Mouse (Mus musculus) mouse embryonic stem cell (cell line): Measurements from ENCODE around the gene Trp53i11.

ENCODE experiments used
- in situ Hi-C, 2 experiments: fragments of 300-500 bp; cut with MboI; formaldehyde crosslinking; loops; 1 replicate in 1 of 2; 3 replicates in 1 of 2; pipeline ENCODE4 v1.14.3; 2019 to 2020; ENCODE audit warnings: low sequenced_read_pairs in 2 of 2, low pct_unique_long_range_greater_than_20kb in 1 of 2, mixed read lengths in 1 of 2; ENCODE audit not compliant: unreplicated experiment in 1 of 2

Trp53i11 gene

DNA sequence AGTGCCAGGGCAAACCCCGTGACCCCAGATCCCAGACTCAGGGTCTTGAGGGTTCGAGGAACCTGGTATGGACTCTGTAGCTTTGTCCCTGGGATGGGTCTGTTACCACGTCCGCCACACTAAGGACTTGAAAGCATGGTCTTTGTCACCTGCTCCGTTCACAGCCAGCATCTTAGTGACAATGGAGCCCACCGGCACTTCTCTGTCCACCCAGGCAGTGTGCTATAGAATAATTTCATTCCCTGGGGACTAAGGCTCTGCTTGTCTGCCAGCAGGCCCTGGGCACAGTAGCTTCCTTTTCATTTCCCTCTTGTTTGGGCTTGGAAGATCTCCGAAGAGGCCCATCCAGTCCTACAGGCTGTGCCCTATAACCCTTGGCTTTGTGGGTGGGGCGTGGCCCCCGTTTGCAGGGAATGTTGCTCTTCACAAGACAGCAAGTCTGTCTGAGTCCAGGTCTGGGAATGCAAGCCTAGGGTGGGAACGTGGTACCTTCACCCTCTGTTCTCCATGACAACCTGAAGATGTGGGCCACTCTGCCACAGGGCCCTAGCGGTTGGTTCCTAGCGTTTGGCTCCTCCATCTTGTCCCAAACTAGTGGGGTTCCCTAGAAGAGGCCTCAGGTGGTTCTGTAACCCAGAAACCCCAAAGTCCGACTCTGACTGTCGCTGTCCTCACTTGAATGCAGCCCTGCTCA is 4.3 kb downstream of the Trp53i11 start:
- in situ Hi-C loops, result no loop called here

DNA sequence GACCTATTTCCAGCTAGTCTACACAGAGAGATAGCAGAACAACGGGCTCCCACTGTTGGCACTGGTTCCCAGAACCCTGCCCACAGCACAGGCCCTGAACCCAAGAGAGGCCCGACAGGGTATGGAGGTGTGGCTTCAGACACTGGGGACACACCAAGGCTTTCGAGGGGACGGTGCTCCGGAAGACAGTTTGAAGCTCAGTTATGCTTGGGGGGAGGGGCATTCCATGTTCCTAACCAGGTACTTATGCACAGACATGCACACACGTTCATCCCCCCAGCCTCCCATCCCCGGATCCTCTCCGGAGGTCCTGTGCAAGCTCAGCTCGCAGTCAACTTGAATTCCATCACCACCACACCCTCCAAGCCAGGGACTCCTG is 4.8 kb downstream of the Trp53i11 start:
- in situ Hi-C loops, result no loop called here

DNA sequence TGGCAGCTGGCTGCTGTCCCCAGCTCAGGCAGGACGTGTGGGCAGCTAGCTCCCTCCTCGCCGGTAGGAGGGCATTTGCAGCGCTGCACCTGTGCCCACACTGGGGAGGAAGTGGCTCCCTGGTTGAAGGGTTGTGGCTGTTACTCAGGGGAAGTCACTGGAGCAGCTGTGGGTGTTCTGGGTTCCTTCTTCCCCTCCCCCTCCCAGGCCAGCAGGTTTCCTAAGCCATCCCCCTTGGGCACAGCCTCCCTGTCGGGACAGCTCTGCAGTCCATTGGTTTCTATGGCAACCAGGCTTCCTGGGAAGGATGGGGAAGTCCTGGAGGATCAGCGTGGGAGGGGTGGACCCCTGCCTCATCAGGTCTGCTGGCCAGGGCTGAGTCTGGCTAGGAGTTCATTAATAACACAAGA is 5.3 kb downstream of the Trp53i11 start:
- in situ Hi-C loops, result no loop called here

DNA sequence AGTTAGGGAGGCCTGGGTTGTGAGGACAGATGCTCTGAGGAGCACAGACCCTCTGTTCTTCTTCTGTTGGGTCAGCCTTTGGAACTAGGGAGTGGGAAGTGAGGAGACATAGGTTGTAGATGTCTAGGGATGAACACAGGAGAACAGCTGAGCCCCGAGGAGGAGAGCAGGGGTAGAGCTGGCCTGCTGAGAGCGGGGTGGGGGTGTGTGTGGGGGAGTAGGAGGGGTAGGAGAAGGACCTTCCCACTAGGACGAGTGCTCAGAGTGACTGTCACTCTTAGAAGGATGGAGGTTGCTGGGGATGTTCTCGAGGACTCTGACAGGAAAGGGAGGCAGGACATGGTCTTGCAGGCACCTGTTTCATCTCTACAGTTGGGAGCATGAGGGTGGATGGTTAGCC is 6.5 kb downstream of the Trp53i11 start:
- in situ Hi-C loops, result no loop called here

DNA sequence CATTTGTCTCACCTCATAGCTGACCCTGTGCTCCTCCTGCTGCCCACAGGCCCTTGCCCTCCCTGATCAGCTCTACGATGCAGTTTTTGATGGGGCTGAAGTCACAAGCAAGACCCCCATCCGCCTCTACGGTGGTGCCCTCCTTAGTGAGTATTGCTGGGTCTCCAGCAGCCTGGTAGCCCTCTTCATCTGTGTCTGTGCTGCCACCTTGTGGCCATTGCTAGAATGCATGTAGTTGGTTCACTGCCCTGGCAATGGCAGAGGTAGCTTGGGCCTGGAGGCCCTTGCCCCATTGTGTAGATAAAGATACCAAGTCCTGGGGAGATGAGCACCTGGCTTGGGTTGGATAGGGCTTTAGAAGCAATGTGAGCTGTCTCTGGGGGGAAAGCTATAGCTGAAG is 11.5 kb downstream of the Trp53i11 start:
- in situ Hi-C loops, result no loop called here

DNA sequence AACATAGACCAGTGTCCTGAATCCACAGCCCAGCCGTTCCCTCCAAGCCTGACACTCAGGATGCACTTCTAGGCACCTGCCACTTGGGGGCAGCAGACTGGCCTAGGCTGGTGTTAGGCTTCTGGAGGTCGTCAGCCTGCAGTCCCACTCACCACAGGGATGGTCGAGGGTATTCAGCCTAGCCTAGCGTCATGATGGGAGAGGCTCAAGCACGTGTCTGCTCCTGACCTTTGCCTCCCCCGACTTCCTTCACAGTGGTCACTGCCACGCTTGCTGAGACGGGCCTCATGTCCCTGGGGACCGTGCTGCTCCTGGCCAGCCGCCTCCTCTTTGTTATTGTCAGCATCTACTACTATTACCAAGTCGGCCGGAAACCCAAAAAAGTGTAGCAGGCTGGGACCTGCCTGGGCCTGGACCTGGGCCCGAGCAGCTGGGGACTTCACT is 12.2 kb downstream of the Trp53i11 start:
- in situ Hi-C loops, result no loop called here

DNA sequence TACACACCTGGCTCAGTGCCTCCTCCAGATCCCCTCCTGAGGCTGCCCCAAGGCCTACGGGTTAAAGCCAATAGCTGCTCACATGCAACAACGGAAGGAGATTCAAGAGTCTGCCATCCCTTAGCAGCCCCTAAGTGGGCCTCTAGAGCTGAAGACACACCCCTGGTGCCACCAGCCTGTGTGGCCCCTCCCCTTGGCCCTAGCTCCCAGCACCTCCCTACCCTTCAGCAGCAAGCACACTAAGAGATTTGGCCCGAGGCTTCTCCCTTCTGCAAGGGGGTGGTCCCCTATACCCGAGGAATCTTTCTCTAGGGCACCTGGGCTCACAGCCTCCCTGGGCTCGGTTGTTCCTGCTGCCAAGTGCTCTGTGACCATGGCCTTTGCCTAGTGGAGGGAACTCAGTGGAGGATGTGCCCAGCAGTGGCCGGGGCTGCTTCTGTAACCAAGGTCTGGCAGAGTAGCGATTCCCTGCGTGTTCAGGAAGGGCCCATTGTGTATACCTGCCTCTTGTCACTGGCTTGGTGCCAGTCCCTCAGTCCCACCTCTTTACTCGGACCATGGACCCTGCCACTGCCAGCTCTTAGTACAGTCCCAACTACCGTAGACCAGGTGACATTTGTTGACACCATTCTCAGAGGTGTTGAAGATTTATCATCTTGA is 13.5 kb downstream of the Trp53i11 start:
- in situ Hi-C loops, result loop anchor here in 1 of 2 experiments (25.0 kb wide), 1 partner anchor 211 kb away; no protein-coding TSS in a partner anchor

DNA sequence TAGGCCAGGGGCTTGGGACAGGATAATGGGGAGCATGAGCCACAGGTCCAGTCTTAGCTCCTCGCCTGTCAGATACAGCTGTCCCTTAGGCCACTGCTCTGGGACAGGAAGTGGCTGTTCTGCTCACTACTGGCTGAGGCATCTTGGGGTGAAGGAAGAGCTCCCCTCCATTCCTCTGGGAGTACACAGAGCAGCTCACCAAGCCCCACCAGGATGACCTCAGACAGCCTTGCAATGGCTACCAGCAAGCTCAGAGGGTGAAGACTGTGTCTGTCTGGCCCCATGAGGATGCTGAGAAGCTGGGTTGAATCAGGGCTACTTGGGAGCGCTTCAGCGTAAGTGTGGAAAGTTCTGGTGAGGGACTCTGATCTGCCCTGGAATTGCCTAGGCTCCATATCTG is 14.6 kb downstream of the Trp53i11 start:
- in situ Hi-C loops, result loop anchor here in 1 of 2 experiments (25.0 kb wide), 1 partner anchor 210 kb away; no protein-coding TSS in a partner anchor

DNA sequence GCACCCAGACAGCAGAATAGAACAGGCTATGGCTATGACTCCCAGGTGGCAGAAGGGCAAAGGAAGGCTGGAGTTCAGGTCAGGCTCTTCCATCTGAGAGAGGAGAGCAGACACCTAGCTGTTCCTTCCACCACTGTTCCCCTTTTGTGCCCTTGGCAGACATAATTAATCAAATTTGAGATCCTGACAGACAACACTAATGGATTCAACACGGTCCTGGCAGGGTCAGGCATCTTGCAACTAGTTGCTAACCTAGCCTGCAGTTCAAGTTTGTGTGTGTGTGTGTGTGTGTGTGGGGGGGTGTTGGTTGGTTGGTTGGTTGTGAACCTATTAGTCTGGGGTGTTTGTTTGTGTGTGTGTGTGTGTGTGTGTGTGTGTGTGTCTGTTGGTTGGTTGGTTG is 15.4 kb downstream of the Trp53i11 start:
- in situ Hi-C loops, result loop anchor here in 1 of 2 experiments (25.0 kb wide), 1 partner anchor 210 kb away; no protein-coding TSS in a partner anchor

DNA sequence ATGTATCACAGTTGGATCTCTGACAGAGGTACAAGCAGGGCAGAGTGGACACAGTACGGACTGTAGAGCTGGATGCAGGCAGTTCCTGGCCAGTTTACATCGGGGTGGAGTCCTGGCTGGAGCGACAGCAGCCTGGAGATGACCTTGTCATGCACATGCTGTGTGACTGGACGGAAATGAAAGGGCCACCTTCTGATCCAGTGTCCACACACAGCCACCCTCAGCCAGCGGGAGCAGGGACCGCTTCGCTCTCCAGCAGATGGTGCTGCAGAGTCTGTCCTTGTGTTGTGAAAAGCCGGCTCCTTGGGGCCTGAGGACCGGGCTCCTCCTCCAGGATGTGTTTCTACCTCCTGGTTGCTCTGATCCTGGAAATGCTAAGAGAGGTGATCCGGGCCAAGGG is 16.3 kb downstream of the Trp53i11 start:
- in situ Hi-C loops, result loop anchor here in 1 of 2 experiments (25.0 kb wide), 1 partner anchor 209 kb away; no protein-coding TSS in a partner anchor

DNA sequence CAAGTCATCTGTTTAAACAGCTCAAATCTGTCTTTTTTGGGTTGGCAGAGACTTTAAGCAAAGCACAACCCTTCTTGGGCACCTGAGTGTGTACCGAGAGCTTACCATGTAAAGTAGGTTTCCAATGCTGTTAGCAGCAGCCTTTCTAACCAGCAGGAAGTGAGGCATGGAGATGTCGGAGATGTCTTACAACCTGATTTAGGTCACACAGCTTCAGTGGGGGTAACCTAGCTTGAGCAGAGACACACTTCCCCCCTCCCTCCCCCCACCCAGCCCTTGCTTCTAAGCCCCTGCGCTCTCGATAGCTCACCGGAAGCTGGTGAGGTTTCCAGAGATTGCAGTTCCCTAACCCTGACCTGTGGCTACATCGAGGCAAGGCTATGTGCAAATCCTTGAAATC is 17.2 kb downstream of the Trp53i11 start:
- in situ Hi-C loops, result loop anchor here in 1 of 2 experiments (25.0 kb wide), 1 partner anchor 208 kb away; no protein-coding TSS in a partner anchor

DNA sequence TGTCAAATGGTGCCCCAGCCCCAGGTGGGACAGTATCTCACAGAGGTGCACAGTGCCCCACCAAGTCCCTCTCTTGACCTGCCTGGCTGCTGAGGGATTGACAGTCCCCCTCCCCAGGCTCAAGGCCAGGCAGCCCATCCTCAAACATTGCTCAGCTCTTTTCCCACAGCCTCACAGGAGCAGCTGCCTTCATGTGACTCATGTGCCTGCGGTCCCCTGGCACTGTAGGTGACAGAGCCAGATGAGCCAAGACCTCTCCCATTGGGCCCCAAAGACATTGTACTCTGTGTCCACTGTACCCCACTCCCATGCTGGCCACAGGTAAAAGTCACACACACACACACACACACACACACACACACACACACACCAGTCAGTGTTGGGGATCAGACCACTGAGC is 18.8 kb downstream of the Trp53i11 start:
- in situ Hi-C loops, result loop anchor here in 1 of 2 experiments (25.0 kb wide), 1 partner anchor 206 kb away; no protein-coding TSS in a partner anchor

DNA sequence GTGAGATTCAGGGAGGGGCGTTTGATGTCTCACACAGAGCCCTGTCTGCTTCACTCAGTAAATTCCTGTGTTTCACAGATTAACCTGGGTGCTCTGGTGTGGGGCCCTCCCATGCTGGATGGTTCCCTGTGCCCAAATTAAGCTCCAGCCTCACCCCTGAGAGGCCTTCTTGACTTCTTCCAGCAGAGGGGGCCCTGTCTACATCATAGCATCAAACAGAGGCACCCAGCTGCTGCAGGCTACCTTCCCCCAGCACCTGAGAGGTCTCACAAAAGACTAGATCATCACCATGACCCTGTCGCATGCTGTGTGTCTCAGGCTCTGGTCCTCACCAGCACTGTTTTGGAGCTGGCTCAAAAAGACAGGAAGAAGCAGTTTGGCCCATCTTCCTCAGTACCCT is 25.0 kb downstream of the Trp53i11 start:
- in situ Hi-C loops, result loop anchor here (10.0 to 25.0 kb wide), 3 partner anchors 122 to 202 kb away; partner anchors contain the start of gene Tspan18 (in 1 of the 2)

DNA sequence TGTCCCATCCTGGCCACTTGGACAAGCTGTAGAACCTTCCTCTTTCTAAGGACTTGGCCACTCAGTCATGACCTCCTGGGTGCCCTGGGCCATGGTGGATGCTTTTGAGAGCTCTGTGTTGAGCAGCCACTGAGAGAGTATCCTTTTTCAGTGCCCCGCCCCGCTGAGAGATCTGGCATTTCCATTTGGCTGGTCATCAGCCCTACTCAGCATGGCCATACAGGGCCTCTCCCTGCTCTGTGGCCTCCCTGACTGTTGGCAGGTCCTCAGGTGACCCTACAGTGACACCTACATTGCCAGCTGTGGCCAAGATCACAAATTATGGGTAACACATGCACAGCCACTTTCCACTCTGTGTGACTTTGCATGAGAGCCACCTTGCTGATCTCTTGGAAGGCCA is 25.5 kb downstream of the Trp53i11 start:
- in situ Hi-C loops, result loop anchor here (10.0 to 25.0 kb wide), 3 partner anchors 122 to 202 kb away; partner anchors contain the start of gene Tspan18 (in 1 of the 2)

DNA sequence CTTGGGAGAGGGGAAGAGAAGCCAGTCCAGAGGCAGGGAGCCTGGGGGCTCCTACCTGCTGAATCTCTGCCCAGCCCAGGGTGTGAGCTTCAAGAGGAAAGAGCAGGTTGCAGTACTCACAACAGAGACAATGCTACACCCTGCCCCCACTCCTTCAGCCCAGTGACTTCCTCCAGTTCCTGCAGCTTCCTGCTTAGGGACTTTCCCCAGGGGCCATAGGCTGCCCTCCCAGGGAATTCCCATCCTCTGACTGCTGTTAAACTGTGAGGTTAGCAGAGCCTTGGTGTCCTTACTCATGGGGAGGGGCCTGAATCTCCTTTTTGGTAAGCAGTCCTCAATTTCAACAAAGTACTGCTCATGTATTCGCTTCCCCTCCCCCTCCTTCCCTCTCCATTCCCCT is 26.8 kb downstream of the Trp53i11 start:
- in situ Hi-C loops, result loop anchor here (10.0 to 25.0 kb wide), 3 partner anchors 121 to 201 kb away; partner anchors contain the start of gene Tspan18 (in 1 of the 2)

DNA sequence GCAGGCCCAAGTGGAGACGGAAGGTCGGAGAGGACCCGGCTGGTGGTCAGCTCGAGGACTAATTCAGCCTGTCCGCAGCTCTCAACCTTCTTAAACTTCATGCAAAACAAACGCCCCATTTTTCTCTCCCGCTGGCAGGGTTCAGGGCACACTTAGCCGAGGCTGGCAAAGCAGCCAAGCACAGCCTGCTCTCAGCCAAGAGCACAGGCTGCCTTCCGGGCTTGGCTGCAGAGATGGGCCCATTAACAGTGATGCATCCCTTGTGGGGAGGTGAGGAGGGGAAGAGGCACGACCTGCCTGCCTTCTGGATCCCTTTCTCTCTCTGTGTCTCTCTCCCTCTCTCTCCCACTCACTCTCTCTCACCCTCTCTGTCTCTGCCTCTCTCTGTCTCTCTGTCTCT is 28.4 kb downstream of the Trp53i11 start:
- in situ Hi-C loops, result loop anchor here (10.0 to 25.0 kb wide), 3 partner anchors 119 to 199 kb away; partner anchors contain the start of gene Tspan18 (in 1 of the 2)

DNA sequence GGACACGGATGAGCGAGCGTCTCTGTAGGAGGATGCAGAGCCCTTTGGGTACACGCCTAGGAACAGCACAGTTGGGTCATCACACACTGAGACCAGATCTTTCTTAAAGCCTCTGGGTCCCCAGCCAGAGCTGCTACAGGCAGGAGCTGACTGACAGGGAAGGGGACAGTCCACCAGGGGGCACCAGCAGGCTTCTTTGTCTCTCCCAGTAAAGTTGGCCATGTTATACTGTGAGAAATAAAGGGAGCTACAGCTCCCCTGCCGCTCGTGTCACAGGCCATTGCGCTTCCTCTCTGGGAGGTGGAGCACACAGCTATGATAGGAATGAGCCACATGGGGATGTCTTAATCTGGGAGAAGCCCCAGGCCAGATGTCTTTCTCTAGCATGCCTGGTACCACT is 29.7 kb downstream of the Trp53i11 start:
- in situ Hi-C loops, result loop anchor here (10.0 to 25.0 kb wide), 3 partner anchors 118 to 198 kb away; partner anchors contain the start of gene Tspan18 (in 1 of the 2)

DNA sequence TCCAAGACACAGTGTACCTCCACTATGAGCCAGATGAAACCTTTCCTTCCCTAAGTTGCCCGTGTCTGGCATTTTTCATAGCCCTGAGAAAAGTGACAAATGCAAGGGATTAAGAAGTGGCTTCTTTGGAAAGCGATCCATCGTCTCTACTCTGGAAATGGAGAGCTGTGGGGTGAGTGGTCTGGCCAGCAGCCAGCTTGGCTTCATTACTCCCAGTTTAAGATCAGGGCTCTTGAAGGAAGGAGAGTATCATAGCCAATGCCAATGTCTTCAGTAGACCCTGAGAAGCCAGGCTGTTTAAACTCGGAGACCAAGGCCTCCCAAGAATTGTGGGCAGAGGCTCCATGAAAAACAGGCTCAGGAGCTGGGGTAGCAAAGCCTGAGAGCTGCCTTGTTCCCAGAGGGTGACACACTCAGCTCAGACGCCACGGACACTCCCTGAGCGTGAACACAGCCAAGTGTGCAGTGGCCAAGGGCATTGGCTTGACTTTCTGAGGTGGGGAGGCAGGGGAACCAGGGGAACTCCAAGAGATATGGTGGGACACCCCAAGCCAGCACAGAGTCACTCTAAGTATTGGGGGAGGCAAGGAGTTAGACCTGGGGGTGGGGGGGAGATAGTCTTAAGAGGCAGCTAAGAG is 31.1 kb downstream of the Trp53i11 start:
- in situ Hi-C loops, result loop anchor here (10.0 to 25.0 kb wide), 3 partner anchors 116 to 196 kb away; partner anchors contain the start of gene Tspan18 (in 1 of the 2)
